Mouse (Mus musculus) thymus, adult 2 months (tissue): Measurements from ENCODE around the gene Ptcd2. TPM values are rescaled to one million over a fixed set of nuclear protein-coding genes. Genes with fewer than 3 reads are reported as not detected.

ENCODE experiments used
- DNase-seq: peaks from one replicate; pipeline ENCODE4 v3.0.0; 2021
- H3K27ac ChIP-seq: fragments of 200-500 bp; 2 replicates; pipeline ENCODE4 v1.5.1; 2012; ENCODE audit warnings: low read length, control low read depth; ENCODE audit not compliant: control insufficient read depth, insufficient read depth
- H3K27me3 ChIP-seq: fragments of 200-500 bp; 2 replicates; pipeline ENCODE4 v1.6.1; 2012; ENCODE audit warnings: mild to moderate bottlenecking, low read length, moderate library complexity, mixed read lengths; ENCODE audit not compliant: control insufficient read depth, insufficient read depth
- H3K36me3 ChIP-seq: fragments of 200-500 bp; 2 replicates; pipeline ENCODE4 v1.6.1; 2012; ENCODE audit warnings: mild to moderate bottlenecking, low read length, moderate library complexity; ENCODE audit not compliant: control insufficient read depth, insufficient read depth
- H3K4me1 ChIP-seq: fragments of 200-500 bp; replicated peaks from 2 replicates; pipeline ENCODE4 v1.6.1; 2012; ENCODE audit warnings: low read length; ENCODE audit not compliant: control insufficient read depth, insufficient read depth
- H3K4me3 ChIP-seq: fragments of 200-500 bp; 2 replicates; pipeline ENCODE4 v1.5.1; 2012; ENCODE audit warnings: mild to moderate bottlenecking, low read length, control low read depth, moderate library complexity; ENCODE audit not compliant: control insufficient read depth, insufficient read depth
- CTCF ChIP-seq: fragments of 200-500 bp; IDR thresholded peaks from 2 replicates; pipeline ENCODE4 v1.5.1; 2012; ENCODE audit warnings: mild to moderate bottlenecking, control low read depth, low read length, moderate library complexity, borderline replicate concordance; ENCODE audit not compliant: control insufficient read depth, poor library complexity, insufficient read depth; ENCODE audit errors: extremely low read depth
- POLR2A ChIP-seq: fragments of 200-500 bp; IDR thresholded peaks from 2 replicates; pipeline ENCODE4 v1.6.1; 2012; ENCODE audit warnings: mild to moderate bottlenecking, low read length, control low read depth, moderate library complexity; ENCODE audit not compliant: control insufficient read depth, poor library complexity, insufficient read depth; ENCODE audit errors: extremely low read depth
- WGBS: fragments of 180-500 bp; shearing (Covaris S2); methylation state at CpG from one replicate; pipeline ENCODE4 v1.1.7; 2018; 5-methylcytosine and 5-hydroxymethylcytosine counted together
- polyA plus RNA-seq: library from polyadenylated mRNA; depleted of rRNA; stranded (reverse); fragments of >200 nt; gene quantifications from 2 replicates; pipeline ENCODE4 v1.2.3, GENCODE M21; 2012; rRNA removed

Gene Ptcd2
- polyA plus RNA-seq, 1 experiment, result 20.6 TPM

DNA sequence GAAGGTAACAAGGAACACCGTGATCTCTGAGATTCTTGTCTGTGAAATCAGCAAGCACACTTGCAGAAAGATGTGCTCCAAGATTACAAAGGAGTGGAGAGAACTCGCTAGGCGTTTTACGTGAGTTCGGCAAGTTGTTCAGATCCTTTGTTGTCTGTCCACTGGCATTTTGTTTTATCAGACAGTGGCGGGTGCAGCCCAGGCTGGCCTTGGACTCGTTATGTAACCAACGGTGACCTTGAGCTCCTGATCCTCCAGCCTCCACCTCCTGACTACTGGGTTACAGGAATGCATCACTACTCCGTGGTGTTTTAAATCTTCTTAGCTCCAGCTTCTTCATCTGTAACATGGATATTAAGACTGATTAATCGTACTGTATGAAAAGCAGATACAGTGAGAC lies 65.2 kb downstream of the Ptcd2 start:
- Histone ChIP-seq H3K36me3 (no peaks in the 10 kb centered on the region), H3K27me3 (no peaks in the 10 kb centered on the region), H3K27ac (no peak overlapping the region), H3K4me3 (no peak overlapping the region), H3K4me1 (no peaks in the 10 kb centered on the region)
- 93% methylated on average over 10 of the region's 10 CpGs for WGBS
- no peak for DNase-seq
- no peak for TF ChIP-seq POLR2A
- TF ChIP-seq CTCF, result no peak

DNA sequence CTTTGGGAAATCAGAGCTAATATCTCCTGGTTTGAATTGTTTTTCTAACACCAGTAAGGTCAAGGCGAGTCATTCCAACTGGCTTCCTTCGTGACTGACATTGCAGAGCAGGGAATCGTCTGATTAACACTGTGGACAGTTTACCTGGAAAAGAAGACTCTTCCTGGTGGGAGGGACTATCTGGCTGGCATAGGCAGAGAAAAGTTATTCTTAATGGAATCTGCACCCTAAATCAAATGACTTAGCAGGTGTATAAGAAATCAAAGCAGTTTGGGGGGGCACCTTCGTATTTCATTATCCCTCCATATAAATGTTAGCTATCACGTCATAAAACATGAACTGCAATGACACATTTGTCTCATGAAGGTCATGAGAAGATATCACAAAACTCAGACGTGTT lies 66.0 kb downstream of the Ptcd2 start:
- no peak overlapping the region for H3K27ac ChIP-seq
- WGBS, result 94% methylated on average over 6 of the region's 6 CpGs
- H3K4me3 ChIP-seq, result no peak overlapping the region
- no peaks in the 10 kb centered on the region for H3K4me1 ChIP-seq
- no peaks in the 10 kb centered on the region for H3K36me3 ChIP-seq
- no peaks in the 10 kb centered on the region for H3K27me3 ChIP-seq
- TF ChIP-seq POLR2A (no peak), CTCF (no peak)
- no peak for DNase-seq

DNA sequence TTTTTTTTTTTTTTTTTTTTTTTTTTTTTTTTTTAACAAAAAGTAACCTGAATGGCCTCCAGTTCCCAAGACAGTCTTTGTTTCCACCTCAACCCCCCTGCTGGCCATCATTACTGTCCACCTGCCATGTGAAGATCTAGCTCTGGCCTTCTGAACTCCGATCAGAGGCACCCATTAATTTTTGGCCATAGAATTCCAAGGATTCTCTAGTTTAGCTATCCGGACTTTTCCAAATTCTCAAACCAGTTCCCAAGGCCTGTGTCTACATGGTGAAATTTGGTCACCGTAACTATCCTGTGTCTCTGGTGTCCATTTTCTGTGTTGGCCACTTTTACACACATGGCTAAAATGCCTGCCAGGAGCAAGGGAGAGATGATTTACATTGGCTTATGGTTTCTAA lies 67.0 kb downstream of the Ptcd2 start:
- 98% methylated on average over 3 of the region's 3 CpGs for WGBS
- H3K27ac ChIP-seq, result no peak overlapping the region
- H3K27me3 ChIP-seq, result no peaks in the 10 kb centered on the region
- no peaks in the 10 kb centered on the region for H3K36me3 ChIP-seq
- no peak overlapping the region for H3K4me3 ChIP-seq
- no peak for TF ChIP-seq POLR2A
- no peak for TF ChIP-seq CTCF
- no peaks in the 10 kb centered on the region for H3K4me1 ChIP-seq
- DNase-seq, result no peak

GRCm38 (mm10) chr13:99272046-99272445 lies 72.5 kb downstream of the Ptcd2 start:
- no peak for DNase-seq
- 100% methylated on average over 3 of the region's 3 CpGs for WGBS
- Histone ChIP-seq H3K27ac (no peak overlapping the region), H3K27me3 (no peaks in the 10 kb centered on the region), H3K36me3 (no peaks in the 10 kb centered on the region), H3K4me1 (no peaks in the 10 kb centered on the region), H3K4me3 (no peak overlapping the region)
- TF ChIP-seq CTCF (no peak), POLR2A (no peak)

Other genes starting within 250 kb of the Ptcd2 start
- 4.1 and 5.9 TPM in 2 replicates for gene Zfp366, start 159.9 kb downstream of the Ptcd2 start, polyA plus RNA-seq
- gene Mrps27, start 81 bp upstream of the Ptcd2 start, polyA plus RNA-seq, result 12.7 and 16.1 TPM in 2 replicates
- 0.92 and 1.1 TPM in 2 replicates for gene Map1b, start 171.8 kb upstream of the Ptcd2 start, polyA plus RNA-seq